In genomic region chr2:69560221-69560620, GRCm38 (mm10) we compare ENCODE assay signal across 17 mouse cellular contexts. TPM values are rescaled to one million over a fixed set of nuclear protein-coding genes. Genes with fewer than 3 reads are reported as not detected.
"Had no signal": no experiment of that assay in that cellular context is flagged by ENCODE, and none has a peak within 500 bp of the region (broad histone marks: within the 10 kb centered on the region; RNA-seq: fewer than 3 reads in every experiment).

No protein-coding gene starts in this region.

- ATAC-seq: liver, postnatal 0 days; lung, postnatal 0 days; midbrain, embryonic 13.5 days; midbrain, embryonic 15.5 days had no signal

- DNase-seq: liver, postnatal 0 days; lung, adult 2 months; lung, postnatal 14 days; lung, postnatal 36 days; right cerebral cortex, postnatal 14 days; thymus, adult 2 months; thymus, postnatal 25 days; thymus, postnatal 4 days had no signal

- H3K4me2 ChIP-seq: lung, embryonic 15.5 days; midbrain, embryonic 11.5 days; midbrain, embryonic 13.5 days; midbrain, embryonic 15.5 days; stomach, embryonic 15.5 days had no signal

- H3K4me3 ChIP-seq: lung, embryonic 15.5 days; megakaryocyte, embryonic 14.5 days; midbrain, embryonic 13.5 days; midbrain, embryonic 15.5 days; stomach, embryonic 15.5 days had no signal

- H3K36me3 ChIP-seq: lung, embryonic 15.5 days; midbrain, embryonic 13.5 days; midbrain, embryonic 15.5 days; stomach, embryonic 15.5 days had no signal

- H3K4me1 ChIP-seq: lung, embryonic 15.5 days; midbrain, embryonic 13.5 days; midbrain, embryonic 15.5 days; stomach, embryonic 15.5 days had no signal

- H3K9me3 ChIP-seq: lung, embryonic 15.5 days; megakaryocyte, embryonic 14.5 days; midbrain, embryonic 13.5 days; midbrain, embryonic 15.5 days; stomach, embryonic 15.5 days had no signal

- H3K27ac ChIP-seq: lung, embryonic 15.5 days; macrophage; midbrain, embryonic 13.5 days; midbrain, embryonic 15.5 days; stomach, embryonic 15.5 days; stomach, postnatal 0 days had no signal

- H3K9ac ChIP-seq: liver, postnatal 0 days; lung, embryonic 15.5 days; midbrain, embryonic 13.5 days; midbrain, embryonic 15.5 days; stomach, embryonic 15.5 days had no signal

- H3K27me3 ChIP-seq: midbrain, embryonic 13.5 days; midbrain, embryonic 15.5 days; stomach, embryonic 15.5 days had no signal

RNA-seq across cellular contexts. Expression of gene Lrp2, which starts 25.6 kb away (rescaled TPM):
- polyA plus RNA-seq: macrophage had no signal
